Mouse (Mus musculus) mouse embryonic stem cell (cell line): ENCODE measurements around the gene Csrnp2.
"Not testable (repeated sequence)": the region's sequence is repeated elsewhere in the genome, so short reads cannot be mapped to it uniquely, and the experiment has no call there.

Source experiments
- in situ Hi-C, 2 experiments: fragments of 300-500 bp; cut with MboI; formaldehyde crosslinking; loops; 1 replicate in 1 of 2; 3 replicates in 1 of 2; pipeline ENCODE4 v1.14.3; 2019 to 2020; ENCODE audit warnings: low sequenced_read_pairs in 2 of 2, low pct_unique_long_range_greater_than_20kb in 1 of 2, mixed read lengths in 1 of 2; ENCODE audit not compliant: unreplicated experiment in 1 of 2

Csrnp2 gene

DNA sequence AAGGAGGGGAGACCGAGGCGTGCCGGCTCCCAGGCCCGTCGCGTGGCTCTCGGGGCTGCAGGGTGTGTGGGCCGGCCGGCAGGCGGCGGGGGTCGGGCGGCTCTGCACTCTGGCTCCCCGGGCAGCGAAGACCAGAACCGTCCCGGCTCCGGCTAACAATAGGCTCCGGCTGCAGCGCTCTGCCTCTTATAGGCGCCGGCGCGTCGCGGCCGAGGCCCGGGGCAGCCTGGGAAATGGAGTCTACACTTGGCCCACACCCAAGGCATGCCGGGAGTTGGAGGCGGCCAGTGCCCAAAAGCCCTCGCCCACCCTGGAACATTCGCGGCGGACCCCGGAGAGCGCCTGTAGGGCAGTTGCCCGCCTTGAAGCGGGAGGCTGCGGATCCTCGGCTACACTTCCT is at the start of gene Csrnp2:
Gene Csrnp2, minus strand, starts transcription at position 387 of the 400 bp plus-strand sequence.
- in situ Hi-C loops, result no loop called here

DNA sequence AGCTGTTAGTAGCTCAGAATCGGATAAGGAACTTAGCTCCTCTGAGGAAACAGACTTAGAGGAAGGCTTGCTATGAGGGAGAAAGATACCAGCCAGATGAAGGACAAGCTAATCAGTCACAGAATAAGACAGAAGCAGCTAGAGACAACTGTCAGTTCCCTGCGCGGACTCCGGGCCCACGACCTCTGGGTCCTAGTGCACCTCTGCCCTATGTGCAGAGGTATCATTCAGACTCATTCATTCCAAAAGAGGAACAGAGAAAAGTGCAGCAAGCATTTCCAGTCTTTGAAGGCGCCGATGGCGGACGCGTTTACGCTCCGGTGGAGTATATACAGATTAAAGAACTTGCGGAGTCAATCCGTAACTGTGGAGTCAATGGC is 48.4 kb upstream of the Csrnp2 start:
- in situ Hi-C loops, result not testable (repeated sequence)

- in situ Hi-C loops, result not testable (repeated sequence)
These were observed 47.8 kb upstream of the Csrnp2 start for GRCm38 (mm10) chr15:100542876-100543650.

DNA sequence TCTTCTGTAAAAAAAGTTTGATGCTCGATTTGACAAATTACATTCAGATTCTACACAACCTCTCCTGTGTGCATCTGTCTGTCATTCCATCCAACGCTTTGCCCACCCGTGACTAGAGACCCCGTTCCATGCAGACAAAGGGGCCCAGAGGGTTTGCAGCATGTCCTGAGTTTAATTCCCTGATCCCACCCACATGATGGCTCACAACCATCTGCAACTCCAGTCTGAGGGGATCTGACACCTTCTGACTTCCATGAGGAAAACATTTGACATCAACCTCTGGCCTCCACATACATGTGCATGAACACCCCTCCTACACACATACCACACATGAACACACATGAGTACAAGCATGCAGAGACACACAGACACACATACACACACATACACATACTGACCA is 46.1 kb upstream of the Csrnp2 start:
- in situ Hi-C loops, result no loop called here

DNA sequence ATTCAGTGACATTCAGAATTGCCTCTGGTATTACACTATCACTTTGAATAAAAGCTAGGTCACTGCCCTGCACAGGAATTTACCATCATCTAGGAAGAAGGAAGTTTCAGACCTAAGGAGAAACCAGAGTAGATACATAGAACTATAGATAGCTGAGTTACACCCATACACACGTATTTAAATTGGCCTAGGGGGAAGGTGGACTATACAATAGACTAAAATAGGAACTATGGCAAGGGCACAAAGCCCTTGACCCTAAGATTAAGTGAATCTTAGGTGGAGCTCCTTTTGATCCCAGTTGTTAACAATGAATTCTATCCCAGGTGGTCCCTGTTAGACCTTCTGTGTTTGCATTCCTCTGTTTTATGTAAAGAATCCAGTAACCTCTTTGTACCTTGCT is 45.7 kb upstream of the Csrnp2 start:
- in situ Hi-C loops, result not testable (repeated sequence)

DNA sequence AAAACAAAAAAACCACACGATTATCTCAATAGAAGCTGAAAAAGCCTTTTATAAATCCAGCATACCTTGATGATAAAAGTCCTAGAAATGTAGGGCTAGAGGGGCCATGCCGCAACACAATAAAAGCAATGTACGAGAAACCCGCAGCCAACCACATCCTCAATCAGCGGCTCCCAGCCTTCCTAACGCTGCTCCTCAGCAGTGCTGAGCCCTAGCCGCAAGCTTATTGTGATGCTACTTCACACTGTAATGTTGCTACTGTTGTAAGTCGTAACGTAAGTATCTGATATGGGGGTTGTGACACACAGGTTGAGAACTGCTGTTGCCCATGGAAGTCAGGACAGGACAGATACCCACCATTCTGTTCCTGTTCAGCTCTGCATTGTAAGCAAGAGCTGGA is 44.1 kb upstream of the Csrnp2 start:
- in situ Hi-C loops, result no loop called here

GRCm38 (mm10) chr15:100537913-100538312 is 42.6 kb upstream of the Csrnp2 start:
- in situ Hi-C loops, result no loop called here

DNA sequence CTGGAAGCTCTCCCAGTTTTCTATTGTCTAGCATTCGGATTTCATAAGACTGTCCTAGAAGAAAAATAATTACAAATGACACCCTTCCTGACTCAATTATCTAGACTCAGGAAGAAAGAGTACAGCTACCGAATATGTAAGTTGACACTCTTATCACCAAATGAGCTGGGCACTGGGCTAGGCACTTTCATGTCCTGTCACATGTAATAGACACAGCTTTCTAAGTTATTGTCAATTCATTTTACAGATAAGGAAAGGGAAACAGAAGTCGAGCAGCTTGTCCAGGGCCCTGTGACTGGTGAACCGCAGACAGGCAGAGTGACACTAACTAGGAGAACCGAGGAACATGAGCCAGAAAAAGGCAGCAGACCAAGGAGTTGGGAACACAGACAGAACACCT is 32.6 kb upstream of the Csrnp2 start:
- in situ Hi-C loops, result no loop called here

DNA sequence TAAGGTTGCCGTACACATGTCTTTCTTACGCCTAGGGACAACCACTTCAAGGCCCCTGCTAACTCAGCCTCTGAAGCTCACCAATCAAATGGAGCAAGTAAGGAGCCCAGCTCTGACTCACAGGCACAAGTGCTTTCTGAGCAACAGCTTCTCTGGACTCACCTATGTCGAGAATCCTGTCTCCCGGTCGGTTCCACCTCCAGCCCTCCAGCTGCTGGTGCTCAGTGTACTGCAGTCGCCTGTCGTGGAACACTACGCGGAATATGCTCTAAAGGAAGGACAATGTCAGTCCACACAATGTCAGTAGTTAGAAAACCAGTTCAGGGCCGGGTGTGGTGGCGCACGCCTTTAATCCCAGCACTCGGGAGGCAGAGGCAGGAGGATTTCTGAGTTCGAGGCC is 30.1 kb upstream of the Csrnp2 start:
- in situ Hi-C loops, result no loop called here

DNA sequence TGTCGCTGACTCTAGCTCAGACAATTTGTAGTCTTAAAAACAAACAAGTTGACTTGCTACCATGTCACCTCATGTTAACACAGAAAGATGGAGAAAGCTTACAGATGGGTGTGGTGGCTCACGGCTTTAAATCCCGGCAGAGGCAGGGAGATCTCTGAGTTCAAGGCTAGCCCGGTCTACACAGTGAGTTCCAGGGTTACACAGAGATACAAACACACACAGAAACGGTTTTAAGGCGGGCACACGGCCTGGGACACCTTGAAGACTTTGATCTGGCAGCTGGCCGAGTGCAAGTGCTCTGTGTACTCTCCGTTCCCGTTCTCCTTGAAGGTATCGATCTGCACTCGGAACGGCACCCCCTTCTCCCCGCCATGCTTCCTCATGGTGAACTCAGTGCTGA is 25.0 kb upstream of the Csrnp2 start:
- in situ Hi-C loops, result no loop called here

DNA sequence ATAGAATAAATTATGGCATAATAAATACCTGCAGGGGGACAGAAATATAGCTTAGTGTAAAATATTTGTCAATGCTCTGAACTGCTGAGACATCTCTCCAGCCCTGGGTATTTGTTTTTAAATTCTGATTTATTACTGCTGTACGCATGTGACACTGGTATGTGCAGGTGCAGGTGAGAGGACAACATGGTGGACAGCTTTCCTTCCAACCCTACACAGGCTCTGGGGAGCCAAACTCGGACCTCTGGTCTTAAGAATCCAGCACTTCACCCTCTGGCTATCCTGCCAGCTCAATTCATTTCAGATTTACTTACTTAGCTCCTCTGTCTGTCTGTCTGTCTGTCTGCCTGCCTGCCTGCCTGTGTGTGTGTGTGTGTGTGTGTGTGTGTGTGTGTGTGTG is 19.8 kb upstream of the Csrnp2 start:
- in situ Hi-C loops, result no loop called here

DNA sequence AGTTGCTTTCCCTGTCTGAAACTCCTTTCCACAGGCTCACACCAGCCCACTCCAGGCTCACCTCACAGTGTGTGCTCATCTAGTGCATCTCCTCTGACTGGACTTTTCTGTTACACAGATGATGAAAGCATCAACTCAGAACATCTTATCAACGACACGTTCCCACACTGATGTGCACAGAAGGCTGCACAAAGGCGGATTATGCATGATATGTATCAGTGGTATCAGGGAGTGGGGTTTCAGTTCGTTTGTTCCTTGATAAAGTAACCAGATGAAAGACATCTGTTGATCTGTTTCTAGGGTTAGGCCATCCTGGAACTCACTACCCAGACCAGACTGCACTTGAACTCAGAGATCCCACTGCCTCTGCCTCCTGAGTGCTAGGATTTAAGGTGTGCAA is 18.1 kb upstream of the Csrnp2 start:
- in situ Hi-C loops, result no loop called here

- in situ Hi-C loops, result no loop called here
These were observed 14.8 kb upstream of the Csrnp2 start for GRCm38 (mm10) chr15:100510072-100510471.

- in situ Hi-C loops, result no loop called here
These were observed 13.3 kb upstream of the Csrnp2 start for GRCm38 (mm10) chr15:100508454-100509167.

- in situ Hi-C loops, result not testable (repeated sequence)
These were observed 4.2 kb upstream of the Csrnp2 start for GRCm38 (mm10) chr15:100499506-100499905.

DNA sequence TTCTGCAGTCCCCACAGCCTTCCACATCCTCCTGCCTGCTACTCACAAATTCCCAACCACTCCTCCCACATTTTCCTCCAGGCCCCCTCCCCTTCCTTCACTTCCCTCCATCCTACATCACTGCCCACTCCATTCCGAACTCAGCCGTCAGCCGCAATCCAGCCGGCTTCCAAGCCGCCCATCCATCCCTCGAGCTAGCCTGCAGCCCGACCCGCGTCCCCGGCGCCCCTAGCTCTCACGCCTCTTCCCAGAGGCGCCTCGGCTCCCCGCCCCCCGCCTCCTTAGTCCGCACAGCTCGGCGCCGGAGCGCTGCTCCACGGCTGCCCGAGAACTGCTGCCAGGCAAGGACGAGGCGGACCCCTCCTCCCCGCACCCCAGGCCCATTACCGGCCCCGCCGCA is 641 bp downstream of the Csrnp2 start:
- in situ Hi-C loops, result no loop called here

DNA sequence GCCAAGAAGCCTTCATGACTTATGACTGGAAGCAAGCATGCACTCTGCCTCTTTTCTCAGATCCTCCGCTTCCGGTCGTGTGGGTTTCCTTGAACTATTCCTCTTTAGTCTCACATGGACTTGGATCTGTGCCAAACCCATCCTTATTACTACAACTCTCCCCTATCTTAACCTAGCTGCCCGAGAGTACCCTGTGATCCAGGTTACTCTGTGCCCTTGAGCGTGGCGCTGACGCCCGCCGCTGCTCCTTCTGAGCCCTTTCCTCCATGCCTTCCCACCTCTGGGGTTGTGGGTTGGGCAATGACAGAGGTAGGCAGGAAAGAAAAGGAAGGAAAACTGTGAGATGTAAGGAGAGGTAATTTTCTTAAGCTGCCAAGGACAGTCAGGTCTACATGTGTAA is 3.3 kb downstream of the Csrnp2 start:
- in situ Hi-C loops, result no loop called here

DNA sequence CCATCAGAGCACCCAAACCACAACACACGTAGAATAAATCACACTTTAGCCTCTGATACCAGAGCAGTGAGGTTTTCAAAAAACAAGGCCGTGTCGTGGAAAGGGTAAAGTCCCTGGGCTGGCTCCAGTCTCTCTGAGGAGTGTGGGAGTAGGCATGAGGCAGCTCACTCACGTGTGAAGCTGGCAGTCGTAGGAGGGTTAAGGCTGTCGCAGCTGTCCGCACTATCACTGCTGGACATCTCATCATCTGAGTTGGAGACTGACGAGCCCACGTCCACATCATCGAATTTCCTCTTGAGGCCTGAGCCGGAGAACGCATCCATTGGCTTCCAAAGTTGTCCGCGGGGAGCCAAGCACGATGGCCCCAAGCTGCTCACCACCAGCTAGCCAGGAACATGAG is 6.0 kb downstream of the Csrnp2 start:
- in situ Hi-C loops, result no loop called here

- in situ Hi-C loops, result not testable (repeated sequence)
These were observed 7.0 kb downstream of the Csrnp2 start for GRCm38 (mm10) chr15:100488297-100488696.

- in situ Hi-C loops, result no loop called here
These were observed 8.2 kb downstream of the Csrnp2 start for GRCm38 (mm10) chr15:100487050-100487449.
